Mouse (Mus musculus) E14TG2a.4 (cell line): ENCODE data around the gene Prph2.

ENCODE experiments used
- CTCF ChIP-seq: conservative IDR thresholded peaks from 2 replicates; pipeline ENCODE4 v1.5.1; 2014; ENCODE audit warnings: low read length
- NANOG ChIP-seq: IDR thresholded peaks from 2 replicates; pipeline ENCODE4 v1.6.1; 2014; ENCODE audit warnings: borderline replicate concordance, low read length, mixed read lengths
- POU5F1 ChIP-seq: IDR thresholded peaks from 2 replicates; pipeline ENCODE4 v1.6.1; 2014; ENCODE audit warnings: low read length, borderline replicate concordance

GRCm38 (mm10) chr17:46885218-46885909, 24.9 kb upstream of the Prph2 start:
- no peak for TF ChIP-seq CTCF
- no peak for TF ChIP-seq NANOG
- TF ChIP-seq POU5F1, result no peak
